ENCODE assay signal across 8 mouse cellular contexts in genomic region chr12:29049105-29049511, GRCm38 (mm10).
DNase-seq lines count a peak whose midpoint lies in the region; ATAC-seq lines count a peak whose summit lies in the region.

No protein-coding gene starts in this region.

- DNase-seq in kidney, postnatal 4 days = peak; percentile 52 to 66
- DNase-seq in kidney, adult 11 months = no peak
- peak; percentile 25 to 36 for DNase-seq in cerebellum, postnatal 36 days
- peak; percentile 88 for DNase-seq in hindbrain, embryonic 10.5 days (ENCODE audit: low spot score)
- peak; percentile 80 for DNase-seq in neural tube, embryonic 11.5 days (ENCODE audit: low spot score)
- DNase-seq in frontal cortex, postnatal 36 days (ENCODE audit: low spot score in 2 of 2) = no peak
- DNase-seq in gastrocnemius, postnatal 36 days = no peak

- H3K4me1 ChIP-seq in hindbrain, embryonic 10.5 days (replicated peaks) = peaks cover 35% of the 10 kb centered on the region
- H3K4me1 ChIP-seq in neural tube, embryonic 11.5 days (ENCODE audit: control insufficient read depth, insufficient read depth, low read length) = peaks cover 22% of the 10 kb centered on the region

- peak overlapping the region; percentile 88 for H3K27ac ChIP-seq in hindbrain, embryonic 10.5 days
- peak overlapping the region; percentile 86 for H3K27ac ChIP-seq in neural tube, embryonic 11.5 days (ENCODE audit: low read depth, low read length)

- H3K36me3 ChIP-seq in hindbrain, embryonic 10.5 days = no peaks in the 10 kb centered on the region
- no peaks in the 10 kb centered on the region for H3K36me3 ChIP-seq in neural tube, embryonic 11.5 days (ENCODE audit: control insufficient read depth, insufficient read depth, low read length)

- under 1% methylated on average over 8 of the region's 8 CpGs for WGBS in hindbrain, embryonic 10.5 days
- WGBS in neural tube, embryonic 11.5 days = under 1% methylated on average over 8 of the region's 8 CpGs

- H3K4me2 ChIP-seq in neural tube, embryonic 11.5 days (ENCODE audit: low read depth) = no peak overlapping the region

- intact Hi-C loops in gastrocnemius, postnatal 36 days (cut with DNase I) = no loop called here

- peak; percentile 80 for ATAC-seq in neural tube, embryonic 11.5 days (ENCODE audit: insufficient read depth, low FRiP score, low TSS enrichment)
- no peak for ATAC-seq in activated CD4-positive, CD25-positive, alpha-beta regulatory T cell, adult 4 months

- peak overlapping the region; percentile 27 for H3K4me3 ChIP-seq in hindbrain, embryonic 10.5 days
- no peak overlapping the region for H3K4me3 ChIP-seq in neural tube, embryonic 11.5 days (ENCODE audit: low read depth, low read length)

- H3K9me3 ChIP-seq in hindbrain, embryonic 10.5 days = no peaks in the 10 kb centered on the region
- H3K9me3 ChIP-seq in neural tube, embryonic 11.5 days (ENCODE audit: control insufficient read depth, low read length) = no peaks in the 10 kb centered on the region

- 0 out of 2 replicates have a peak overlapping the region, but pooled peaks have one; percentile 31 for H3K9ac ChIP-seq in neural tube, embryonic 11.5 days (ENCODE audit: low read length)

- H3K27me3 ChIP-seq in hindbrain, embryonic 10.5 days (ENCODE audit: insufficient read depth, poor library complexity, severe bottlenecking) = peaks cover 60% of the 10 kb centered on the region
- 0 out of 2 replicates have a peak, but pooled peaks cover 2% of the 10 kb centered on the region for H3K27me3 ChIP-seq in neural tube, embryonic 11.5 days (ENCODE audit: control insufficient read depth, insufficient read depth, low read length)

Comparison
In these comparisons a context has a peak if more than half of its experiments do, and no peak if none do; other contexts are left out.
1. DNase-seq: peak in kidney, postnatal 4 days (2 of 2), cerebellum, postnatal 36 days (2 of 2), hindbrain, embryonic 10.5 days (single experiment) and neural tube, embryonic 11.5 days (single experiment); none in kidney, adult 11 months (single experiment), frontal cortex, postnatal 36 days (0 of 2) and gastrocnemius, postnatal 36 days (0 of 2).